Mouse (Mus musculus) heart, embryonic 11.5 days (tissue): ENCODE results near the gene Nkx1-1. TPM values are rescaled to one million over a fixed set of nuclear protein-coding genes. Genes with fewer than 3 reads are reported as not detected.
A peak's percentile ranks its signal among the peaks of the same experiment; 100 is the strongest.

Experiments used
- ATAC-seq: fragments of 200-750 bp; cut with Nextera tagmentation; replicated peaks from 2 replicates; pipeline ENCODE4 v1.8.0; 2017; ENCODE audit warnings: moderate library complexity; ENCODE audit not compliant: insufficient number of reproducible peaks, low FRiP score, low TSS enrichment
- H3K27ac ChIP-seq: fragments of 300-500 bp; sonication (generic); 2 replicates; pipeline ENCODE4 v1.5.1; 2014; ENCODE audit warnings: mild to moderate bottlenecking, low read depth, low read length
- H3K27me3 ChIP-seq: fragments of 300-500 bp; sonication (generic); 2 replicates; pipeline ENCODE4 v1.6.1; 2014; ENCODE audit warnings: mild to moderate bottlenecking, low read length, mixed read lengths; ENCODE audit not compliant: control insufficient read depth, insufficient read depth
- H3K36me3 ChIP-seq: fragments of 300-500 bp; sonication (generic); 2 replicates; pipeline ENCODE4 v1.6.1; 2014; ENCODE audit warnings: mild to moderate bottlenecking, low read length, moderate library complexity, mixed read lengths; ENCODE audit not compliant: control insufficient read depth, insufficient read depth
- H3K4me1 ChIP-seq: fragments of 300-500 bp; sonication (generic); 2 replicates; pipeline ENCODE4 v1.6.1; 2014; ENCODE audit warnings: low read length; ENCODE audit not compliant: control insufficient read depth, insufficient read depth
- H3K4me2 ChIP-seq: fragments of 300-500 bp; sonication (generic); 2 replicates; pipeline ENCODE4 v1.6.1; 2014; ENCODE audit warnings: mild to moderate bottlenecking, moderate library complexity
- H3K4me3 ChIP-seq: fragments of 300-500 bp; sonication (generic); 2 replicates; pipeline ENCODE4 v1.5.1; 2014; ENCODE audit warnings: low read depth, low read length
- H3K9ac ChIP-seq: fragments of 300-500 bp; sonication (generic); 2 replicates; pipeline ENCODE4 v1.6.1; 2014; ENCODE audit warnings: mild to moderate bottlenecking, low read depth, low read length, moderate library complexity
- H3K9me3 ChIP-seq: fragments of 300-500 bp; sonication (generic); replicated peaks from 2 replicates; pipeline ENCODE4 v1.6.1; 2016; ENCODE audit warnings: low read length; ENCODE audit not compliant: control insufficient read depth
- WGBS: fragments of 180-500 bp; shearing (Covaris S2); extraction: QIAGEN DNeasy Blood & Tissue Kit; methylation state at CpG from one replicate; pipeline ENCODE4 v1.1.7; 2014; ENCODE audit not compliant: insufficient replicate concordance; 5-methylcytosine and 5-hydroxymethylcytosine counted together
- polyA plus RNA-seq: library from polyadenylated mRNA; unstranded; fragments of >200 nt; fragmentation: Nextera tagmentation; extraction: Ambion mirVana; gene quantifications from 2 replicates; pipeline ENCODE4 v1.2.1, GENCODE M21; 2014

Nkx1-1 gene
- polyA plus RNA-seq, 1 experiment from 2014 or later = not detected

DNA sequence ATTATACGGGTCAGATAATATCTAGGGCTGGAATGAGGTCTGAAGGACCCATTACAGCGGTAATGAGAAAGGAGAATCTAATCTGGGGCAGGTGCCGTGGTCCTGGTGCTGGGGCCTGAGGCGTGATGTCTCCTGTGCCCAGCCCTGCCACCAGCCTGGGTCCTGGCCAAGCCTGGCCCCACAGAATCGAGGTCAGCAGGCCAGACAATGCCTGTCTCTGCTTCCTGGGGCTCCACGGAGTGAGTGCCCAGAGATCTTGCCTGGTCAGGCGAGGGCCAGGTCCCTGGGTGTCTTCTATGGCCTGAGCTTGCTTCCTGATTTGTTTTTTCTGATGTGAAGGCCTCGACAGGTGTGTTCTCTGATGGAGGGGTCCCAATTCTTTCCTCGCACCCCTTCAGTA, 10.0 kb upstream of the Nkx1-1 start:
- 48% methylated on average over 9 of the region's 9 CpGs for WGBS
- H3K4me2 ChIP-seq = no peak overlapping the region
- no peak overlapping the region for H3K9ac ChIP-seq
- ATAC-seq = no peak
- H3K4me3 ChIP-seq = no peak overlapping the region
- H3K9me3 ChIP-seq = no peaks in the 10 kb centered on the region
- H3K36me3 ChIP-seq = no peaks in the 10 kb centered on the region
- H3K27me3 ChIP-seq = peaks cover 61% of the 10 kb centered on the region
- no peak overlapping the region for H3K27ac ChIP-seq
- no peaks in the 10 kb centered on the region for H3K4me1 ChIP-seq

DNA sequence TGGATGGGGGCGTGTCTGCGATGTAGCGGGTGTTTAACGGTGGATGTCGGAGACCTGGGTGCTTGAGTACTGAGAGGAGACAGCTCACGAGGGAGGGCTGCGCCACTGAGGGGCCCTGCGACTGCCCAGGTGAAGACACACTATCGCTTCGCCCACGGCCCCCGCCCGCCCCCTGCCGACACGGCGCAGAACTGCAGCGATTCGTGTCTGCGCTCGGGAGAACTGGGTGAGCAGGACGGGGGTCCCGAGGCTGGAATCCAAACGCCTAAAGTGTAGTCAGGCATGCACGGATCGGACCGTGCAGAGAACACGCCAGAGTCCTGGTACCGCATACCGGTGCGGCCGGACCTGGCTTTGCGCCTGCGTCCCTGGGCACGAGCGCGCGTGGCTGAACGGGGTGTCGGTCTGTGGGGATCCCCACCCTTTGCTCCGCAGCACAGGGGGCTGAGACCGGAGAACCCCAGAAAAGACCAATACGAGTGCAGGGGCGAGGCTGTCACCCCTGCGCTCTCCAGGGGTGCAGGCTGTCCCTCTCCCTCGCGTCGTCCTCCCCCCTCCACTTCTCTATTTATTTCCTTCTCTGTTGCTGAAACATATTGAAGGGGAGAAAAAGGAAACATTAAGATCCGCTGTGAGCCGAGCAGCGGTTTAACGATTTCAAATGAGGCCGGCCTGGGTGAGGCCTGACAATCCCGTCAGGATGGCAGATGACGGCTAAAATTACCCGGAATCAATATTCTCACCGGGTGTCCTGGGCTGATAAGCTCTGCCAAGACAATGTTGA, 9.3 kb upstream of the Nkx1-1 start:
- WGBS = 7% methylated on average over 56 of the region's 56 CpGs
- Histone ChIP-seq H3K4me1 (no peaks in the 10 kb centered on the region), H3K9ac (no peak overlapping the region), H3K27ac (no peak overlapping the region), H3K4me2 (peak overlapping the region; percentile 58), H3K27me3 (peaks cover 65% of the 10 kb centered on the region), H3K9me3 (no peaks in the 10 kb centered on the region), H3K4me3 (peak overlapping the region; percentile 22), H3K36me3 (no peaks in the 10 kb centered on the region)
- ATAC-seq = 0 out of 2 replicates have a peak, but pooled peaks have one; percentile 18

DNA sequence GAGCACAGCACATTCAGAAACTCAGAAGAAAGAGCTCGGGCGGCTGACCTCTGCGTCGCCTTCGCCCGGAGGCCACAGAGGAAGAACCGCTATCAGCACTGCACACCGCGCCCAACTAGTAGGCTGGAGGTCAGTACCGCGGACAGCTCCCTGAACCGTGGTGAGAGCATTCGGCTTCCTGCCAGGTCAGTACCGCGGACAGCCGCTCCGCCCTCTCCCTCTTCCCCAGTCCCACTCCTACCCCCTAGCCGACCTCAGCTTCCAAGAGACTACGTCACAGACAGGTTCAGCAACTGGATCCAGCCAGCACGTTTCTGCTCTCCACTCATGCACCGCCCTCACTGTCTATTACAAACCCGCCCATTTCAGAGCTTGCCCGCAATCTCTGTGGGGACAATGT, 4.4 kb upstream of the Nkx1-1 start:
- peak; percentile 56; the same call in 1 of the 2 replicates for ATAC-seq
- Histone ChIP-seq H3K9me3 (no peaks in the 10 kb centered on the region), H3K27ac (no peak overlapping the region), H3K4me3 (no peak overlapping the region), H3K4me1 (peaks cover 15% of the 10 kb centered on the region), H3K9ac (no peak overlapping the region), H3K4me2 (no peak overlapping the region), H3K27me3 (peaks cover 89% of the 10 kb centered on the region), H3K36me3 (no peaks in the 10 kb centered on the region)
- 2% methylated on average over 23 of the region's 23 CpGs for WGBS

DNA sequence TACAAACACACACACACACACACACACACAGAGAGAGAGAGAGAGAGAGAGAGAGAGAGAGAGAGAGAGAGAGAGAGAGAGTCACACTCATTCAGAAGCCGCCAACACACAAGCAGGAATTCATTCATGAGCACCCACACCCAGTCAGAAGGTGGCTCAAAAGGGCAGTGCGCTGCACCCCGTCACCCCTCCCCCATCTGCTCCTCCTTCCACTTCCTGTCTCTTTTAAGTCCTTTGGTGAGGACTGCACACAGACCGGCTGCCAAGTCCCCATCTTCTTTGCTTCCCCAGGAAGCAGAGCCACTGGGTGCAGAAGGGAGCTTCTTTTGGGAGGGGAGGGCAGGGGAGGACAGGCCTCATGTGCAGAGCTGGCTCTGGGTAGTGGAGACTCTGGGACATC, 2.2 kb upstream of the Nkx1-1 start:
- no peak overlapping the region for H3K9ac ChIP-seq
- no peaks in the 10 kb centered on the region for H3K9me3 ChIP-seq
- peaks cover 22% of the 10 kb centered on the region for H3K4me1 ChIP-seq
- H3K4me2 ChIP-seq = no peak overlapping the region
- peaks cover 91% of the 10 kb centered on the region for H3K27me3 ChIP-seq
- WGBS = 0% methylated on average over 4 of the region's 4 CpGs
- H3K27ac ChIP-seq = no peak overlapping the region
- H3K36me3 ChIP-seq = no peaks in the 10 kb centered on the region
- no peak for ATAC-seq
- no peak overlapping the region for H3K4me3 ChIP-seq

DNA sequence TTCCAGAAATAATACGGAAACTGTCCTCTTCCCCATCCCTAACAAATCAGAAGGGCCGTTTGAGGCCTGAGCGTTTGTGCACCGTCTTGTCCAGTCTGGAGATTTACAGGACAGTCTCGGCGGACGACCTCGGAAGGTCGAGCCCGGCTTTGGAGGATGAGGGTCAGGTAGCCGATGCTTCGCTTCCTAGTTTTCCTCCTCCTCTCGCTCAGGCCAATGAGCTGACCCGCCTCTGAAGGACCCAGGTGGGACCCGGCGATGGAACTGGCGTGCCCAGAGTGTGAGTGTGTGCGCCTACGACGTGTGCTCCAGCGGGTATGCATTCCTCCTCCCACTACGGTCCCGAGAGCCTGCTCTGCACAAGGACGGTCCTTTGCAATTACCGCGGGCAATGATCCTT, 1.4 kb upstream of the Nkx1-1 start:
- Histone ChIP-seq H3K4me1 (peaks cover 30% of the 10 kb centered on the region), H3K4me3 (no peak overlapping the region), H3K4me2 (no peak overlapping the region), H3K9me3 (no peaks in the 10 kb centered on the region), H3K9ac (no peak overlapping the region), H3K36me3 (no peaks in the 10 kb centered on the region), H3K27me3 (peaks cover 95% of the 10 kb centered on the region), H3K27ac (no peak overlapping the region)
- no peak for ATAC-seq
- WGBS = 5% methylated on average over 26 of the region's 26 CpGs

DNA sequence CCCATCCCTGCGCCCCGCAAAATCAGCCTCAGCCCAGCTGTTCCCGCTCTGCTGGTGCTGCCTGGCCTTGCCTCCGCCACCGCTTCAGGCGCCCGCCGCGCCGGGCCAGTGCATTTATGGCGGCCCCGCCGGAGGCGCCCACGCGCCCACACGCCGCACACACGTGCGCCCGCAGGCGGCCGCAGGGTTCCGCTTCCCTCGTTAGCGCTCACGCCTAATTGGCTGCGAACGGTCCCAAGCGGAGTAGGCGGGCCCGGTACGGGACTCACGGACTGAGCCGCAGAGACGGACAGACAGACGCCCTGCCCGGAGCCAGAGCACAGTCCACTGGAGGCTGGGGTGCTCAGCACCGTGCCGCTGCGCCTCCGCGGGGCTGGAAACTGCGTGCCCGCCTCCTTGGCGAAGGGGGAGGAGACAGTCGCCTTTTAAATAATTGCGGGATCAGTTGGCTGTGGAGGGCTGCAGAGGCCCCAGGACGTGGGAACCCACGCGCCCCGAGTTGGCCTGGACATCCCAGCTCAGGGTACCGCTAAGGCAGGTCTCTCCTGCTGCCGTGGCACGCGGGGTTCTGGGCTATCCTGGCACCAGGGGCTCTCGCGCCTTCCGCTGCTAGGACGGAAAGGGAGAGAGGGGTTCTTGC, 485 bp upstream of the Nkx1-1 start:
- H3K9ac ChIP-seq = no peak overlapping the region
- H3K27me3 ChIP-seq = peaks cover 98% of the 10 kb centered on the region
- peak overlapping the region; percentile 55 for H3K4me2 ChIP-seq
- H3K4me3 ChIP-seq = peak overlapping the region; percentile 32
- peaks cover 30% of the 10 kb centered on the region for H3K4me1 ChIP-seq
- H3K27ac ChIP-seq = no peak overlapping the region
- H3K36me3 ChIP-seq = no peaks in the 10 kb centered on the region
- WGBS = under 1% methylated on average over 56 of the region's 60 CpGs
- no peak for ATAC-seq
- H3K9me3 ChIP-seq = no peaks in the 10 kb centered on the region

DNA sequence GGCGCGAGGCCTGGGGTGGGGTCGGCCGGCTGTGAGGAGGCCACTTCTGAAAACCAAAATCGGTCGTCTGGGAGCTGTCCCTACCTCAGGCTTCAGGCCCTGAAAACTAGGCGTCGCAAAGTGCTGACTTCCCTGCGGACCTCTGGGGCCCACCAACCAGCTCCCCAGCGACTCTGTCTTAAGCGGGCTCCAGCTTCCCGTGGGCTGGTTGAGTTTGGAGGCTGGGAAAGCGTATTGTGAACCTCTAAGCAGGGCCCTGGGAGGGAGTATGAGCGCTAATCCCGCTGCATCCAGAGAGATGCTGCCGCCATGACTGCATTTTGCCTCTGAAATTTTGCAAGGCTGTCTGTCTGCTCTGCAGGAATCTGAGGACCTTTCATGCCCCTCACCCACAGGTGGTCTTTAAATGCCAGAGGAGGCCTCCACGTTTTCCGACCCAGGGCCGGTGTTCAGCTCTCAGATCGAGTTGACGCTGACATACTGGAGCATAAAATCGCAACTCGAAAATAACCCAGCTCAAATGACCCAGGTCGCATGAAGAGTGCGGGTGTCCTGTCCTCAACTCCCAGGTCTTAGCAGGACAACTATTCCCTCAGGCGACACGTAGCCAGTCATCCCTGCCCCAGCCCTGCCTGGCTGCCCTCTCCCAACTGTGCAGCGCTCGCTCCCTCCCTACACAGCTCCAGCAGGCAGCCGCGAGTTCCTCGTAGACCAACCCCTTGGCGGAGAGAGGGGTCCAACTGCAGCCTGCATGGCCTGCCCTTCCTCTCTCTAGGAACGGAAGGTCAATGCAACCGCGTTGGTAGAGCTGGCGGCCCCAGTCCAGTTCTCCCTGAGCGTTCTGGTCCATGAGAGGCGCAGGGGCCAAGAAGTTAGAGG, 1.5 kb downstream of the Nkx1-1 start:
- ATAC-seq = no peak
- Histone ChIP-seq H3K4me2 (no peak overlapping the region), H3K4me3 (no peak overlapping the region), H3K27me3 (peaks cover 91% of the 10 kb centered on the region), H3K36me3 (no peaks in the 10 kb centered on the region), H3K27ac (no peak overlapping the region), H3K4me1 (peaks cover 30% of the 10 kb centered on the region), H3K9me3 (no peaks in the 10 kb centered on the region), H3K9ac (no peak overlapping the region)
- WGBS = 1% methylated on average over 39 of the region's 39 CpGs

DNA sequence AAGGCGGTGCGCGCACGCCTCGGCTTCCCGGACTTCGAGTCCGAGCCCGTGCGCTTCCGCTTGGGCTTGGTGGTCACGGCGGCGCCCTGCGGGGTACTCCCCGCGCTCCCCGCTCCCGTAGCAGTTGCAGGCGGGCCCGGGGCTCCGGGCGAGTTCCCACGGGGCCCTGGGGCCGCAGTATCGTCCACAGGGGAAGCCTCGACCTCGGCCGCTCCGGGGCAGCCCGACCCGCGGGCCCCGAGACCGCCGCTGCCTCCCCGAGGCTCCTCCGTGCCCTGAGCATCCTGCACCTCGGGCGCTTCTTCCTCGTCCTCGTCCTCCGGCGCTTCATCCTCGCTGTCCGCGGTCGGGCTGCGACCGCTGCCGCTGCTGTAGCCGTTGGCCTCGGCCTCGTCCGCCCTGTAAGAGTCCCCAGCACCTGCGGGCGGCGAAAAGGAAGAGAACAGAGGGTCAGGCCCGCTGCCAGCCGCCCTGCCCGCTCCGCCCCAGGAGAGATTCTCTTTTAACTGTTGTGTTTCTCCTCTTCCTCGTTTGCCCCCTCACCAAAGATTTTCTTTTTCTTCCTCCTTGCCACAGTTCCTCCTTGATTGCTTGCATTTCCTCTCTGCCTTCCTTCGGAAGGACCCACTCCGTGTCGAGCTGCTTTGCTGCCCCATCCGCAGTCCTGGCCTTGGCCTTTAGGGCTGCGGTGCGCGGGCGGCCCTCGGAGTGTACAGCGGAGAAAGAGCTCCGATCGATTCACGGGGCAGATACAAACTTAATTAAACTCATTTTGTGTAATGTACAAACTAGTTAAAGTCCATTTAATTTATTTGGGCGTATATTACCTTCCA, 2.4 kb downstream of the Nkx1-1 start:
- H3K4me3 ChIP-seq = peak overlapping the region; percentile 39
- H3K36me3 ChIP-seq = no peaks in the 10 kb centered on the region
- H3K4me1 ChIP-seq = peaks cover 30% of the 10 kb centered on the region
- H3K9me3 ChIP-seq = no peaks in the 10 kb centered on the region
- H3K9ac ChIP-seq = no peak overlapping the region
- WGBS = under 1% methylated on average over 76 of the region's 77 CpGs
- H3K27me3 ChIP-seq = peaks cover 82% of the 10 kb centered on the region
- peak overlapping the region; percentile 64 for H3K4me2 ChIP-seq
- no peak overlapping the region for H3K27ac ChIP-seq
- ATAC-seq = no peak
